Mouse (Mus musculus) bone marrow, adult 2 months (tissue): ENCODE data around the gene Tmem205. TPM values are rescaled to one million over a fixed set of nuclear protein-coding genes. Genes with fewer than 3 reads are reported as not detected.
A peak's percentile ranks its signal among the peaks of the same experiment; 100 is the strongest.

Experiments
- H3K27ac ChIP-seq: fragments of 200-500 bp; 2 replicates; pipeline ENCODE4 v1.5.1; 2012; ENCODE audit warnings: low read depth, mild to moderate bottlenecking, control low read depth, inconsistent platforms, low read length; ENCODE audit not compliant: control insufficient read depth, poor library complexity, insufficient read depth
- H3K4me1 ChIP-seq: fragments of 200-500 bp; 2 replicates; pipeline ENCODE4 v1.6.1; 2011; ENCODE audit warnings: low read length; ENCODE audit not compliant: control insufficient read depth, insufficient read depth
- H3K4me3 ChIP-seq: fragments of 200-500 bp; replicated peaks from 2 replicates; pipeline ENCODE3; 2011; ENCODE audit warnings: mild to moderate bottlenecking, low read depth, low read length, control low read depth; ENCODE audit not compliant: control insufficient read depth
- CTCF ChIP-seq: fragments of 200-500 bp; IDR thresholded peaks from 2 replicates; pipeline ENCODE4 v1.5.1; 2011; ENCODE audit warnings: low read length, control low read depth; ENCODE audit not compliant: control insufficient read depth, insufficient read depth
- POLR2A ChIP-seq: fragments of 200-500 bp; IDR thresholded peaks from 2 replicates; pipeline ENCODE4 v1.6.1; 2011; ENCODE audit warnings: low read depth, mild to moderate bottlenecking, control low read depth, low read length, borderline replicate concordance; ENCODE audit not compliant: control insufficient read depth
- WGBS: fragments of 180-500 bp; shearing (Covaris S2); methylation state at CpG from one replicate; pipeline ENCODE4 v1.1.7; 2018; 5-methylcytosine and 5-hydroxymethylcytosine counted together
- polyA plus RNA-seq: library from polyadenylated mRNA; stranded (reverse); fragments of >200 nt; gene quantifications from 2 replicates; pipeline ENCODE4 v1.2.4, GENCODE M21; 2011; ENCODE audit warnings: low replicate concordance; ENCODE audit not compliant: missing spikeins, insufficient read depth, insufficient read length

Tmem205 gene
- polyA plus RNA-seq: 9.2 and 37.4 TPM in 2 replicates

DNA sequence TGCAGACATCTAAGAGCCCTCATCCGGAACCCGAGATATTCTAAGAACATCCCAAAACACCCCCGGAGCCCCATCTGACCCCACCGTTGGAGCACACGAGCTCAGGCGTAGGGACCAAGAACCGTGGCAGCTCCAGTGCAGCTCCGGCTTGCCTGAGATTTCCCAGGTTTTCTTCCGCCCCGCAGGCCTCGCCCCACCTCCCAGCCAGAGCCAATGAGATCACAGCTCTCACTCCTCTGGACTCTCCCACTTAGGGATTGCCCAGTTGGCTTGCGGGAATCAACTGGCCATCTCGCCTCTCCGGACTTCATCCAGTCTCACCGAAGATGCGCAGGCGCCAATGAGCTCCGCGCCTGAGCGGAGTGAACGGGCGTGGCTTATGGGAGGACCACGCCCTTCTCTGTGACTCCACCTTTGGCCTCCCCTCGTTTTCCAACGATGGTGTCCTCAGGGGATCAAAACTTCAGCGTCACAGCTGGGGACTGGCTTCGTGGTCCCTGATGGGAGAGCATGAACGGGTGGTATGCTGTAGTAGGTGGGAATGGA, at the start of gene Tmem205, which contains the start of gene Ccdc159:
Gene Tmem205 (minus strand): TSS at position 349 of the 546 bp plus-strand sequence.
Gene Ccdc159 (plus strand): TSS at position 264 of the 546 bp plus-strand sequence.
- under 1% methylated on average over 28 of the region's 28 CpGs for WGBS
- Histone ChIP-seq H3K4me3 (peak within 1 kb of the TSS; percentile 72), H3K4me1 (peaks cover 1% of the 10 kb centered on the region; the same call in 1 of the 2 replicates)

DNA sequence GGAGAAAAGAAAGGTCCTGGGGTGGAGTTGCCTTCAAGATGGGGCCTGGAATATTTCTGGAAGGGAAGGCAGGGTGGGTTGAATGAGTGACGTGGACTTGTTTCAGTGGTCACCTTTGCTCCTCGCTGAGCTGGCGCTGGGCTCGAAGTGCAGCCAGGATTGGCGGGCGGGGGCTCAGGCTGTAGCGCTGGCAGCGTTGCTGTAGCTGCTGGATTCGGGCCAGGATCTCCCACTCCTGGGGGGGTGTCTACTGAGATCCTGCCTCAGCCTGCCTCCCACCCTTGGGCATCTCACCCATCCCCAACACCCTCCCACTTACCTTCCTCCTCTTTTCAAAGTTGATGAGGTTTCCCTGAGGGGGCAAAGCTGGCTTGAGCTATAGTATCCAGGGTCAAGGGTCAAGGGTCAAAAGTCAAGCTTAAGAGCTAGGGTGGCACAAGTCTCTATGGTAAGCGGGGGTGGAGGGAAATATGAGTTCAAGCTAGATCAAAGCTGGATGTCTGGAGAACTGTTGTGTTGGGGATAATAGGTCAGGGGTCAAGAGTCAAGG, 49.3 kb upstream of the Tmem205 start:
- H3K4me1 ChIP-seq: no peaks in the 10 kb centered on the region
- H3K4me3 ChIP-seq: no peak overlapping the region
- no peak overlapping the region for H3K27ac ChIP-seq
- WGBS: 81% methylated on average over 10 of the region's 10 CpGs
- TF ChIP-seq POLR2A (no peak), CTCF (no peak)

More for the DNA sequence above, at the start of gene Tmem205, which contains the start of gene Ccdc159:
- peak within 1 kb of the TSS; percentile 39; the same call in 1 of the 2 replicates for H3K27ac ChIP-seq
- TF ChIP-seq CTCF (no peak), POLR2A (peak; percentile 40; the same call in 1 of the 2 replicates)

DNA sequence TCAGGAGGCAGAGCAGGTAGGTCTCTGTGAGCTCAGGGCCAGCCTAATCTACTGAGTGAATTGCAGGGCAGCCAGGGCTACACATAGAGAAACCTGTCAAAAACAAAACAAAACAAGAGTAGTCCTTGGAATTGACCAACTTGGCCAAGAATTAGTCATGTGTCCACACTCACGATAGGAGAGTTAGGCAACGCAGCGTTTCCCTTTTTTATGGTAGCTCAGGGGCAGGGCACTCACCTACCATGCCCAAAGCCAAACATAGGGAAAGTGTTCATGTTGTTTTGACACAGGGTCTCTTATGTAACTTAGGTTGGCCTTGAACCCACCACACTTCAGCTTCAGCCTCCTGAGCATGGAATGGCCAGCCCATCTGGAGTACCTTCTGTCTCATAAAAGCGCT, 41.9 kb upstream of the Tmem205 start:
- Histone ChIP-seq H3K27ac (no peak overlapping the region), H3K4me1 (no peaks in the 10 kb centered on the region; the same call in 1 of the 2 replicates), H3K4me3 (no peak overlapping the region)
- 50% methylated on average over 4 of the region's 4 CpGs for WGBS
- TF ChIP-seq POLR2A: no peak
- no peak for TF ChIP-seq CTCF

DNA sequence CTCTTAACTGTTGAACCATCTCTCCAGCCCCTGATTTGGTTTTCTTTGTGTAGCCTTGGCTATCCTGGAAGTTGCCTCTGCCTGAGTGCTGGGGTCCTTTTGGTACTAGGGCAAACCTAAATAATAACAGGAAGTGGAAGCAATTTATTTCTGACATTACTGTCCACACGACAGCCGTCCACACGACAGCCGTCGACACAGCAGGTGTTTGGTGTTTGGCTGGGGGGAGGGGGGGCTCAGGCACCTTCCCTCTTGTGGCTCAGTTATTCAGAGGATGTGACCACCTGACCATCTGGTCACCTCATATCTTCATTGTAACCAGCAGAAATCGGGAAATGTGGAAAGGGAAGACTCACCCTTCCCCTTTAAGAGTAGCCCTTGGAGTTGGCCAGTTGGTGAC, 41.5 kb upstream of the Tmem205 start:
- 15% methylated on average over 6 of the region's 6 CpGs for WGBS
- H3K27ac ChIP-seq: no peak overlapping the region
- TF ChIP-seq CTCF (no peak), POLR2A (no peak)
- no peaks in the 10 kb centered on the region; the same call in 1 of the 2 replicates for H3K4me1 ChIP-seq
- H3K4me3 ChIP-seq: no peak overlapping the region

DNA sequence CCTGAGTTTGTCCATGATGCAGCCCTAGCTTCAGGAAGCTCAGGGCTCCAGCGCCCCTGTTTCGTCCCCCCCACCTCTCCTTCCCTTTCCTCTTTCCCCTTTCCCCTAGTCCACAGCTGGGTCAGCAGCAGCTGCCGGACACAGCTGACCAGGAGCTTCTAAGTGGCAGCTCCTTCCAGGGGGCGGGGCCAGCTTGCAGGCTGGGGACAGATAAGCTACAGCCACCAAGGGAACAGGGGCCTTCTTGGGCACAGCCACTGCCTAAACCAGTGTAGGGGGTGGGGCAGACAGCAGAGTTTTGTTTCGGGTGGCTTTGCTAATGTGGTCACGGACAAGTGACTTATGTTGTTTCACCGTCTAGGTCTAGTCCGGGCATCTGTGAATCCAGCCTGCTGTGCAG, 36.1 kb upstream of the Tmem205 start, which contains the start of gene Epor:
Gene Epor (minus strand): TSS at position 90 of the 400 bp plus-strand sequence.
- Histone ChIP-seq H3K4me1 (no peaks in the 10 kb centered on the region; the same call in 1 of the 2 replicates), H3K4me3 (peak within 1 kb of the TSS; percentile 67), H3K27ac (peak within 1 kb of the TSS; percentile 55)
- WGBS: 27% methylated on average over 8 of the region's 8 CpGs
- TF ChIP-seq POLR2A (peak; percentile 70; the same call in 1 of the 2 replicates), CTCF (no peak)

DNA sequence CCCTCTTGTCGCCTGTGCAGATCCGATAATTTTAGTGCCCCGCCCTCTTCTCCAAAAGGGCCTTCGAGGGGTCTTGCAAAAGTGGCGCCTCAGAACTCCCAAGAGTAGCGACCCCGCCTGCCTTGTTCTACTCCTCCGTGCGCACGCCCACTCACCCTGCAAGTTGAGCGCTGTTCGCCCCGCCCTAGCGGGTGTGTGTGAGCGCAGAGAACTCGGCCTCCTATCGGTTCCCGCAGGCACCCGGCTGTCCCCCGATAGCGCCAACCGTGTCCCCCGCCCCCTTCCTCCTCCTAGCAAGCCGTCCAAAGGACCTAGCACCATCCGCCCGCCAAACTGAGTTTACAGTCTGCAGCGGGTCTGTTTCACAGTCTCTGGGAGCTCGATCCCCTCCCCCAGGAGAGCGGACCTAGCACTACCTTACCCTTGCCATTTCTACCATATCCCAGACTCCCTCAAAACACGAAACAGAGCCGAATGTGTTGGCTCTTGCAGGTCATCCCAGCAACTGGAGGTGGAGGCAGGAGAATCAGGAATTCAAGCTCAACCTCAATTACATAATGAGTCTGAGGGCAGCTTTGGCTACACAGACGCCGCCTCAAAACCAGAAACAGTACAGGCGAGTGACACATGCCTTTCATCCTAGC, 35.2 kb upstream of the Tmem205 start:
- Histone ChIP-seq H3K4me3 (peak overlapping the region; percentile 67), H3K4me1 (no peaks in the 10 kb centered on the region; the same call in 1 of the 2 replicates), H3K27ac (peak overlapping the region; percentile 75)
- 5% methylated on average over 34 of the region's 34 CpGs for WGBS
- TF ChIP-seq CTCF (no peak), POLR2A (peak; percentile 75)

DNA sequence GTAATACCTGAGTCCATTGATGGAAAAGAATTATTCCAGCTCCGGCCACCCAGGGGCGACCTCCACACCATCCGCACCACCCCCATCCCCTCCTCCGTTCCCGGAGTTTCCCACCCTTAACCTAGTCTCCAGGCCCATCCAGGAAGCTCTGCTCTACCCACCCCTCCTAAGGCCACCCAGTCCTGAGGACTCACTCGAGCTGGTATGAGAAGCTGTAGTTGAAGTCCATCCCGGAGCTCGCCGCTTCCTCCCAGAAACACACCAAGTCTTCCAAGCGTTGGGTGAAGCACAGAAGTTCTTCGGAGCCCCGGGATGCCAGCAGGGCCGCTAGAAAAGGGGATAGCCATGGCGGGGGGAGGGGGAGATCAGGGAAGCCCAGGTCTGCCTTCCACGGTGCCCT, 34.7 kb upstream of the Tmem205 start:
- 3% methylated on average over 15 of the region's 15 CpGs for WGBS
- Histone ChIP-seq H3K27ac (peak overlapping the region; percentile 75), H3K4me3 (peak overlapping the region; percentile 67), H3K4me1 (no peaks in the 10 kb centered on the region; the same call in 1 of the 2 replicates)
- TF ChIP-seq CTCF (no peak), POLR2A (no peak)
